Mouse (Mus musculus): ENCODE results near the gene Ppp1r13b.

Ppp1r13b gene

DNA sequence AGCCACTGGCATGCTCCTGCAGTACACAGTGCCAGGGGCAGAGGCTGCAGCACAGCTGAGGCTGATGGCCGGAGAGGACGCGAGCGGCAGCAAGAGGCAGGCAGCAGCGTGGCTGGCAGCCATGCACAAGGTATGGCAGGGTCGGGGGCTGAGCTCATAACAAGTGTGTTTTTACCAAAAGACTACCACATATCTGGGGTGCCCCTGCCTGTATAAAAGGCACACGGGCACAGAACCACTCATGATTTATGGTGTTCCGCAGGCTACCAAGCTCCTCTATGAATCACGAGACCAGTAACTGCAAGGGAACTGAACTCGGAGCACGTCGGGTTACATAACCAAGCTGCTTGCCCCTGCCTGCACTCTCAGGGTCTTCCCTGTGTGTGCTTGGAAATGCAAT lies 80.4 kb downstream of the Ppp1r13b start:
- no peak for DNase-seq (ENCODE audit: low spot score)

DNA sequence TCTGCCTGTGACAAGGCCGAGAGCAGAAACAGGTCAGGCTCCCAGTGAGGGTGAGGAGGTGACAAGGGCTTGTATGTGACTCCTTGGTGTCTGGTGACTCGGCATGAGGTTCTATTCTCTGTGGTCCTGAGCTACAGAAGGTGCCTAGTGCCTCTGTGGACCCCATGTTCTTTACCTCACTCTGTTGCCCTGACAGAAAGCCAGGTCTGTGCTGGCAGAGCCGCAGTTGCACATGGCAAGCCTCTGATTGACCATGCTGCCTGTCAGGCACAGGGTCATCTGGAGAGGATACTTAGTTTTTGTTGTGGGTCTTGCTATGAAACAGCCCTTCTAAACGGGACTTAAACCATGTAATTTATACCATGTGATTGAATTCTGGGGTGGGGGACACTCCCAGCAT lies 86.0 kb downstream of the Ppp1r13b start:
- DNase-seq (ENCODE audit: low spot score) = no peak

DNA sequence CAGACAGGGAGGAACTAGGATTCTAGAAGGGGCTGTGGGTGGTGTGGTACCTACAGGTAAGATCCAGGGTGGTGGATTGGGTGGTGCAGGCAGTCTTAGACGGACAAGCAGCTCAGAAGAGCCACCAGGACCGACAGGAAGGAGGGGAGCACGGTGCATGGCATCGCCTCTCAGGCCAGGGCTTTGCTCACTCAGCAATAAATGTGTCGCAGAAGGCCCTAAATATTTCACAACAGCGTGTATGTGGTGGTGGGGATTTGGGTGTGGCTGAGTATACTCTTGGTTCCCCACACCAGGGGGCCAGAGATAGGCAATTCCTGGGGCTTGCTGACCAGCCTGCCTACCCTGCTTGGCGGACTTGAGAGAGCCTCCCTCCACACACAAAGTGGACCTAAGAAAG lies 87.2 kb downstream of the Ppp1r13b start:
- DNase-seq (ENCODE audit: low spot score) = no peak

DNA sequence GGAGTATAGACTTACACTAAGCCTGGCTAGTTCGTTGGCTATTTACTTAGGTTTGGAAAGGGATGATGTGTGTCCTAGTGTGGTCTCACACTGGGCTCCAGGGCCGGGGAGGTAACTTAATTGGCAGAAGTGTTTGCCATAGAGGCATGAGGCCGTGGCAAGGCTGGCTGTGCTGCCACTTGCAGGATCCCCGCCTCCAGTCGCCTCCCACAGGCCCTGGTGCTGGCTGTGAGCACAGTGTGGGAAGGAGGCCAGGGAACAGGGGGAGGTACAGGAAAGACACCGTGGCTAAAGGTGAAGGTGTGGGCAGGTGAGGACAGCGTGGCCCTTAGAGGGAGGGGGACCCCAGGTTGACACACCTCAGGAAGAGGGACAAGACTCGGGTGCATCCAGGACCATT lies 88.0 kb downstream of the Ppp1r13b start:
- no peak for DNase-seq (ENCODE audit: low spot score)

DNA sequence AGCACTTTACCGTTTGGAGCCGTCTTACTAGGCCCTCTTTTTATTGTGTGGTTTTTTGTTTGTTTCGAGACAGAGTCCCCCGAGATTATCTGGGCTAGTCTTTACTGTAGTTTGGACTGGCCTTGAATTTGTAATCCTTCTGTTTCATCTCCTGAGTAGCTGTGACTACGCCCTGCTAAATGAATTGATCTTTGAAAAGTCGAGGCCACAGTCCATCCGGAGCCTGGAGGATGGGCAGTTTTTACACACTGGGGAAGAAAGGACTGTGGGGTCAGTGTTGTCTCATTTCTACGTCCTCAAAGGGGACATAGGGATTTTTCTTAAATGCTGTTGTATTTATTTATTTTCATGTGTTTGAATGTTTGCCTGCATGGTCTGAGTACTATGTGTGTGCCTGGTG lies 89.9 kb downstream of the Ppp1r13b start:
- DNase-seq (ENCODE audit: low spot score) = no peak

DNA sequence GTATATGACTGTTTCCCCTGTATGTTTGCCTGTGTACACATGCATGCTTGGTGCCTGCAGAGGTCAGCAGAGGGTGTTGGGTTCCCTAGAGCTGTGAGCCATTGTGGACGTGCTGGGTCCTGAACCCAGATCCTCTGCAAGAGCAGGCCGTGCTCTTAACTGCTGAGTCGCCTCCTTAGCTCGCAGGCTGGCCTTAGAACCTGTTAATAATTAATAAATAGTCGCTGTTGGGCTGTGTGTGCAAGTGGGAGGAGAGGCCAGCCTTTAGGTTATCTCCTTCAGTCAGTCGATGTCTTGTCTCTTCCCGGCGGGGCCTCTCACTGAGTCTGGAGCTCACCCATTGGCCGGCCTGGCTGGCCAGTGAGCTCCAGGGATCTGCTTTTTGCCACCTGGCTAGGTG lies 90.9 kb downstream of the Ppp1r13b start:
- DNase-seq (ENCODE audit: low spot score) = no peak

DNA sequence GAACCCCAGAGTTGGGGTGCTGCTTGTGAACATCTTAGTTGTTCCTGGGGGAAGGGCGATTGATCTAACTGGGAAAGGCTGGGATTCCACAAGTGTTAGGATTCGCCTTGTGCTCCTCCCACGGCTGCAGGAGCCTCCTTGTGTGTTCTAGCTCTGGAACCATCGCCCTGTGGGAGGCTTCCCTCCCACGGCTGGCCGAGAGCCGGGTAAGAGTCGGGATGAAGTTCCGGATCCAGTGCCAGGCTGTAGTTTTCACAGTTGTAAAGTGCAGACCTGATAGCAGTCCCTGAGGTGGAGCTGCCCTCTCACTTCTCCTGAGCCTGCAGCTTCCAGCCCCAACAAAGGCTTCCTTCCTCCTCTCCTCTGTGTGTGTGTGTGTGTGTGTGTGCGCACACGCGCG lies 91.4 kb downstream of the Ppp1r13b start:
- DNase-seq (ENCODE audit: low spot score) = no peak

DNA sequence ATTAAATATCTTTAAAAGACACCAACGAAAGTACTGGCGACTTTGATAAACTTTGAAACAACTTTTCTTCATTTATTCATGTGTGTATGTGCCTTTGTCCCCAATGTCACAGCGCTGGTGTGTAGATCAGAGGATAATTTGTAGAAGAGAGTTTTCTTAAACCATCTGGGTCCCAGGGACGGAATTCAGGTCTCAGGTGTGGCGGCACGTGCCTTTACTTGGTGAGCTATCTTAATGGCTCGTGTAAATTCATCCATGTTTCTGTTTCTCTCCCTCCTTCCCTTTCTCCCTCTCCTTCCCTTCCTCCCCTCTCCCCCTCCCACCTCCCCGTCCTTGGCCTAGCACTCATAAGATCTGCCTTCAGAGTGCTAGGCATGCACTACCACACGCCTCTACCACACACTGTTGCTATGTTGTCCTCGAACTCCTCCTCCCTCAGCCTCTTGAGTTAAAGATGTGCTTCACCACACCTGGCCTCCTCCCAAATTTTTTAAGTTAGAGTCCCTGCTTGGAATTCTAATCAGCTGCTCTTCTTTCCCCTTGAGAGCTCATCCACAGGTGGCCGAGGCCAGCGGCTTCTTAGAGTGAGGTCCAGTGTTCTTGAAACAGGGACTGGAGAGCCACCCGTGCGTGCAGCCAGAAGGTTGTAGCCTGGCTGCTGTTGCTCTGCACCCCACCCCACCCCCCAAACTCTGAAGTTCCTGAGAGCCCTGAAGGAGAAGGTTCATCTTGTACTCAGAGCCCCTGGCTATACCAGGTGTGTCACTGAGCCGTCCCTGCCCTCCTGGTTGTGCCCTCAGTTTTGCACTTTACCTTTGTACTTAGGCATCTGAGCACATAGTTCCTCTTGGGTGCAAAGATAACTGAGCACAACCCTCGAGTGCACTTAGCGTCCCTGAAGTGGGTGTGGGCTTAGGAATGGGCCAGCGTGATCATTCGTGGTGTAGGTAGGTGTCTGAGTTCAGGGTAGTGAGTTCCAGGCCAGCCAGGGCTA lies 92.8 kb downstream of the Ppp1r13b start:
- DNase-seq (ENCODE audit: low spot score) = no peak

DNA sequence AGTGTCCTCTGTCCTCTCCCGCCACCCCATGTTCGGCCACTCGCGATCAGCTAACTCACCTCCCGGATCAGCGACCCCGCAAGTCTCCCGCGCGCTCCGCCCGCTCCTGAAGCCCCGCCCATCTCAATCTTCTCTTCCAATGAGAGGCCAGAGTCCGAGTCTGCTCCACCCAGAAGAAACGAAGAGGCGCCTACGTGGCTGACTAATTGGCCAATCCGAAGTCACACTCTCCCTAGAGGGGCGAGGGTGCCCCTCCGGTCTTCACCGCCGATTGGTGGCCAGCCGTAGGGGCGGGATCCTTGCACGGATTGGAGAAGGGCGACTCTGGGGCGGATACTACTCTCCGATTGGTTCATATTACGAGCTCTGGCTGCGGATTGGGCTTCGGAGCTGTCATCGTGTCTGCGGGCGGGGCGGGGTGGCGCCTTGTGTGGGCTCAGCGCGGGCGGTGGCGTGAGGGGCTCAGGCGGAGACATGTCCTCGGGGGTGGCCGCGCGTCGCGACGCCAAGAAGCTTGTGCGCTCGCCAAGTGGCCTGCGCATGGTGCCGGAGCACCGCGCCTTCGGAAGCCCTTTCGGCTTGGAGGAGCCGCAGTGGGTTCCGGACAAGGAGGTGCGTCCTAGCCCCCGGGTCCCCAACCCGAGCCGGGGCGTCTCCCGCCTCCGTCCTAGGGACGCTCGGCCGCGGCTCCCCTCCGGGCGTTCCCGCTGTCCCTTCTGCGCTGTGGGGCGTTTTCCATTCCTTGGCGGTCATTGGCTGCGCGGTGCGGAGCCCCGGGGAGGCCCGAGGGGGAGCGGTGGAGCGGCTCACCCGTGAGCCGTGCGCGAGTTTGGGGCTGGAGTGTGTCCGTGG lies 93.9 kb downstream of the Ppp1r13b start, which contains the start of the genes Xrcc3 and Zfyve21:
TSS of gene Xrcc3 (minus strand) at position 108 of the 852 bp plus-strand sequence.
TSS of gene Zfyve21 (plus strand) at position 405 of the 852 bp plus-strand sequence.
- peak; percentile 99 for DNase-seq (ENCODE audit: low spot score)

DNA sequence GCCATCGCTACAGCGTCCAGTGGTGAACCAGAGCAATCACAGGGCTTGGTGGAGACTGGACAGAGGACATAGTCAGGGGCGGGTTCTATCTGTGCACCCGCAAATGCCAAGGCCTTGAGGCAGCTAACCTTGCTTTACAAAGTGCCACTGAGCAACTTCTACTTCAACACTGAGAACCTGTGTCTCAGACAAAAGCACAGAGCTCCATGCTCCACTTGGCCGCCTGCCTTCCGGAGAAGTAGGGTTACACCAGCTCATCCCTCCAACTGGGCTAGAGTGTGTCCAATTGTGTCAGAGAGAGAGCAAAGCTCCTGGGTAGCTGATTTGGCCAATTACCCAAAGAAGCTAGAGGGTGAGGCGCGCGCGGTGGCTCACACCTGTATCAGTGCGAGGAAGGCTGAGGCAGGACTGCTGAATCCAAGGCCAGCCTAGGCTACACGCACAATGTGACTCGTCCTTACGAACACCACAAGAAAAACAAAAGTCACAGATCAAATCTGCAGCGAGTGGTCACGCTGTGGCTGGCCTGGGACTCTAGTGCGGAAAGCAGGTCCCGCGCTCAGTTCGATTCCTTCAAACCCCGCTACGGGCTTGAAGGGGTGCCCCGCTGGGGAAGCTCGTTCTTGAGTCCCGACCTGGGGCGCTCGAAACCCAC lies 94.7 kb downstream of the Ppp1r13b start:
- DNase-seq (ENCODE audit: low spot score) = peak; percentile 96

DNA sequence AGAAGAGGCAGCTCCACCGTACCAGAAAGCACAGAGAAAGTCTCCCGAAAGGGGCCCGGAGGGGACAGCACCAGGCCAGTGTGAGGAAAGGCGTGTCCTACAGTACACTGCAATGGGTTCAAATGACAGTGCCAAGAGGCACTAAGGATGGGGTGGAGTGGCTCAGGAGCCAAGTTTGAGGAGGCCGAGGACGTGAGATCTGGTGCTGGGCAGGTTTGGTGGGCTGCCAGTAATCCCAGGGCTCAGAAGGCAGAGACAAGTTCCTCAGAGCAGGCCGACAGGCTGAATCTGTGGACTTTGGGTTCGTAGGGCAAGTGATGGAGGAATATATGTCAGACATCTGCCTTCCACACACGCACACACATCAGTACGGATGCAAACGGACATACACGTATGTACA lies 95.3 kb downstream of the Ppp1r13b start:
- DNase-seq (ENCODE audit: low spot score) = peak; percentile 59

DNA sequence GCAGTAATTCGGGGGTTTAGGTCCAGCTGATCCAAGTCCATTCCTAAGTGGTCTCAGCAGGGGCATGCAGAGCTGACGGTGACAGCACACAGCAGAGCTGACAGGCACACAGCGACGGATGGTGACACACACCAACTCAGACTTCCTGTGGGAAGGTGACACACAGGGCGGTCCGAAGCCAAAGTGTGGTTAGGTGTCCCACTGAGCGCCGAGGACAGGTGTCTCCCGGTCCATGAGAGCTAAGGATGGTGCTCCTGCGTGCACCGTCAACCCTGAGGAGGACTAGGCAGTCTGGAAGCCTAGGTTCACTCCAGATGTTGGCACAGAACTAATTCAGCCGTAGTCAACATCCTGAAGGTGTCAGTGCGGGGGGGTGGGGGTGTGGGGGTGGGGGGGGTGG lies 95.8 kb downstream of the Ppp1r13b start:
- no peak for DNase-seq (ENCODE audit: low spot score)

DNA sequence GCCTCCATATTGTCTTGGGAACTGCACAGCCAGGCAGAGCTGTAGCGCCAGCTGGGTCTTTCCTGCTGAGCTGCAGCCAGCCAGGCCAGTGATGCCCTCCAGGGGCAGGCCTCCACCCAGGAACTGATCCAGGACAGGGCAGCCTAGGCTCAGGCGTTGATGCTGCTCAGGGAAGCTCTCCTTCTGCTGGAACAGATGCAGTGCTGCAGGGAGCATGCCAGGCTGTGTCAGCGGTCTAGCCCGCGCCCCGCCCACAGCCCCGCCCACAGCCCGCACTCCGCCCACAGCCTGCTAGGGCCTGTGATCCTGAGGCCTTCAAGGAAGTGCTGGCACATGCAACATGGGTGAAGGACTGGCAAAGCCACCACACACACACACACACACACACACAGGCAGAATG lies 98.1 kb downstream of the Ppp1r13b start:
- peak; percentile 90 for DNase-seq (ENCODE audit: low spot score)

DNA sequence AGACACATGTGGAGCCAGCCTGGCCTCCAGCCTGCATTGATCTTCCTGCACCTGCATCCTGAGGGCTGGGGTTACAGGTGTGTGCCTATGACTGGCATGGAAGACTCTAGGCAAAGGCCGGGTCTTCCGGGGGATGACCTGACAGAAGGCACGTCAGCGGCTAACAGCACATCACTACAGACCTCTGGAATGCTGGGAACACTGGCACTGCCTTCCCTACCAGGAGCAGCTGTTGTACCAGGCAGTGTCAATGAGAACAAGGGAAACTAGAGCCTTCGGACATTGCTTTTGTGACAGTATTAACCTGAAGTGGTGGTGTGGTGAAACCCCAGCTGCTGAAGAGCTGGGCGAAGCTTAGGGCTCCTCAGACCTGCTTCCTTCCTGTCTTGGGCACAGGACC lies 99.1 kb downstream of the Ppp1r13b start:
- DNase-seq (ENCODE audit: low spot score) = no peak

DNA sequence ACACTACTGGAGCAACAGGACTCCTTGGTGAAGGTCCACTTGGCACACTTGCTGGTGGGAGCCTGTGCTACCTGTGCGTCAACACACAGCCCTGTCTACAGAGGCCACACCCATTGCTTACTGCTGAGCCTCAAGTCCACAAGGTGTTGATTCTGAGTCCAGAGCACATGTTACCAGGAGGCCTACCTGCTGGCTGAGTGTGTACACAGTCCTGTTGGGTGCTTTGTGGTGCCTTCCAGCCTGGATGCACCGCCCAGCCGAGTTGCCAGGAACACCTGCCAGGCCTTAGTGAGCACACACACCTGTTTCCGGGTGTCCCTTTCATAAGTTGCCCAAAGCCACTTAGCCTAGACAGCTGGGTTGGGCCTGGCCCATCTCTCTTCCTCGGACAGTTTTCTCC lies 104.4 kb downstream of the Ppp1r13b start:
- no peak for DNase-seq (ENCODE audit: low spot score)

DNA sequence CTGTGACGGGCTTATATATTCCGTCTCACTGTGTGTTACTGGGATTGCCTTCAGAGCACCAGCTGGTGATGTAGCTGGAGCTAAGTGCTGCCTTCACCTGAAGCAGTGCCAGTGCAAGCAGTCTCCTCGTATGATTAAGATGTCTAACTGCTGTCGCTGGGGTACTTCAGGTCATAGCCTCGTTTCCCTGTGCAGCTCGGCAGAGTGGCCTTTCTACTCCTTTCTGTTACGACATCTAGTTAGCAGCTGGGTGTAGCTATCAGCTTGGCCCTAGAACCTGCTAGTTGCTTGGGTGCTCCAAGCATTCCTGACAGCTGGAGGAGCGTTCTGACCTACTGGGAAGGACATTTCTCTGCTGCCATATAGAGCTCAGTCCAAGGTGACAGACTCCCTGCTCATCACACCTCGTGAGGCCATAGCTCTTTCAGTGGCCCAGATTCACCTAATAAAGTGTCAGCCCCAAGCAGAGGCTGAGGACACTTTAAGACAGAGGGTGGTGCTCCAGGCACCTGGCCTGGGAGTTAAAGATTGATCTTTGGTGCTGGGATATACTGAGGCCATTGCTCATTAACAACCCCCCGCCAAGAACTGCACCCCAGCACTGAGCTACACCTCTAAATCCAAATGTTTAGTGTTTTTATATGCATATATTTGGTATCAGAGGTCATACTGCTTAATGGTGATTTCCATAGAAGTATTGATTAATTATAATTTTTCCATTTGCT lies 107.3 kb downstream of the Ppp1r13b start:
- peak; percentile 74 for DNase-seq (ENCODE audit: low spot score)

DNA sequence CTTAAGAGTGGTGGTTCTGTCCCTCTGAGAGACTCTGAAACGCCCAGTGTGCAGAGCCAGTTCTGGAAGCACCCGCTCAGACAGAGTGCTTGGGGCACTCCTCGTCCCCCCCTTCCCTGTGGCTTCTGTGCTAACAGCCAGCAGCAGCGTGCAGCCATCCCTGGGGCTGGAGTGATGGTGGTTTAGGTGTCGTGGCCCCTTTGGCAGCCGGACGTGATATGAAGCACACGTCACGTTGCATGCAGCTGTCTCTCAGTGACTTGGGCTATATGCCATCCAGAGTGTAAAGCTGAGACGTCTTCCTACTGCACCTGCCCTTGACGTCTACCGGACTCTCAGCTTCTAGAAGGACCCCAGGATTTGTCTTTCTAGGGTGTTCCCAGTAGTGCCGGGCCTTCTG lies 109.4 kb downstream of the Ppp1r13b start:
- DNase-seq (ENCODE audit: low spot score) = no peak

DNA sequence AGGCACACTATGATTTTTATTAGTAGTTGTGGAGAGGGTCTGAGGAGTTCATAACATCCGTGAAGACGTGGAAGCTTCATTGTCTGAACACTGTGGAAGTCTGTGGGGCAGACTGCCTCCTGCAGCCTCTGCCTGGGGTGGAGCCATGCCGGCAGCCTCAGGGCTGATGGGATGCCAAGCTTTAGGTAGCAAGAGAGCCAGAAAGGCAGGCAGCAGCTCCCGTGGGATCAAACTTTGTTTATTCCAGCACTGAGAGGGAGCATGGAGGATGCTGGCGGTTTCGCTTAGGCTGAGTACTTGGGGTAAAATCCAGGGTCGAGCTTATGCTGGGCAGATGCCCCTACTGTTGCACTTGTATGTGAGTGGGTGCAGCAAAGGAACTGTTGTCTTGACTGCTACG lies 110.7 kb downstream of the Ppp1r13b start:
- peak; percentile 57 for DNase-seq (ENCODE audit: low spot score)

DNA sequence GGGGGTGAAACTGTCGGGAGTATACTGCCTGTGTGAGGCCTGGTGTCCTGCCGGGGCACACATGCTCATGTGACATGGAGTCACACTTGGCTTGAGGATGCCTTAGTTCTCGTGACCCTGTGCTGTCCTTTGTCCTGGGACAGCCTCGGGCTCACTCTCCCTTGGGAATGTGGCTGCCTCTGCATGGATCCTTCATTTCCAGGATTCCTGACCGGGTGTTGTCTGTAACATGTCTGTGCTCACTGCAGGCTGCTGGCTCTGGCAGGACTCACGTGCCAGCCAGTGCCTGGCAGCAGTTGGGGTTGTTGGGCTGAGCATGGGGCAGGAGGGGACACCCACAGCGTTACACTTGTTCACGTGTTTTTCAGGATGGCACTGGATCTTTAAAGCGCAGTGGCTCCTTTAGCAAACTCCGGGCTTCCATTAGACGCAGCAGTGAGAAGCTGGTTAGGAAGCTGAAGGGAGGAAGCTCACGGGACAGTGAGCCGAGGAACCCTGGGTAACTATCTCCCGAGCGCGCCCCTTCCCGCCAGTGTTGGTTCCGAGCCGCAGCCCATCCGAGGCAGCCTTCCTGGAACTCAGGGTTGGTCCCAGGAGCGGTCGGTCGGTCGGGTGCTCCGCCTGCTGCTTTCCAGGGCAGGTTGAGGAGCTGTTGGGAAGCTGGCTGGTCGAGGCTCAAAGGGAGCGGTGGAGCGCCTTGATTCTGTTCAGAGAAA lies 112.6 kb downstream of the Ppp1r13b start:
- DNase-seq (ENCODE audit: low spot score) = peak; percentile 34

DNA sequence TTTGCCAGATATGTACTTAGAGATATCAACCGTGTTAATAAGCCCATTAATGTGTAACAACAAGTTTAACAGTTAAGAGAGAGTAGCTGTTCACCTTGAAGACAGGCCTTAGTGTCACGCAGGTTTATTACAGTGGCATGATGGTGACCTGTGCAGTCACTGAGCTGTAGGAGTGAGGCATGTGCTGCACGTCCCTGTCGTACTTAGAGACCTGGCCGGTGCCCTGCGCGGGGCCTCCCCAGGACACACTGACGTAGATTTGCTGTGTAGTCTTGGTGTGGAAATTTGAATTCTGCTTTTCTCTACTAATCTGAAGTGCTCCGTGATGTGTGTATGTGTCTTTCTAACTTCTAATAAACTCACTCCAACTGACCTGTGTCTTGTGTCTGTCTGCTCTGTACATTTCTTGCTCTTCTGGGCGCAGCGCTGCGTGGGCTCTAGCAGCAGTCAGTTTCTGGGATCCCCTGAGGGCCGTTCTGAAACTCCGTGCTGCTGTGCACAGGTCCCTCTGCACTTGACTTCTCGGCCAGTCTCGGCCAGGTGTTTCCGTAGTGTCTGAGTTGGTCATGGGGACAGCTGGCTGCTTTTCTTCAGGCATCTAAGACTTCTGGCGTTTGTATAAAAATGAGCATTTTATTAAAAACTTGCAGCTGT lies 113.3 kb downstream of the Ppp1r13b start:
- DNase-seq (ENCODE audit: low spot score) = no peak
